Mouse (Mus musculus): ENCODE measurements around the gene Mtm1. TPM values are rescaled to one million over a fixed set of nuclear protein-coding genes. Genes with fewer than 3 reads are reported as not detected.

Mtm1 gene
- 10.3 TPM for total RNA-seq (2023)

GRCm38 (mm10) chrX:71210467-71210866 lies at the start of gene Mtm1:
Gene Mtm1 (plus strand): TSS chrX:71210767.

GRCm38 (mm10) chrX:71364554-71364991 lies 154.0 kb downstream of the Mtm1 start, which contains the start of gene Mtmr1:
Gene Mtmr1 (plus strand): TSS chrX:71364760.

Other genes with a start within 250 kb of the Mtm1 start
- 0.18 TPM for gene Mamld1, start 160.5 kb upstream of the Mtm1 start, total RNA-seq (2023)
- gene Mtmr1, start 154.0 kb downstream of the Mtm1 start, total RNA-seq (2023): 36.1 TPM